Mouse (Mus musculus): Measurements from ENCODE around the gene Unc13b.

GRCm38 (mm10) chr4:43309696-43310338 lies 251.1 kb downstream of the Unc13b start:
- TF ChIP-seq TCF3 (IDR thresholded peaks at IDR 0.05; ENCODE audit: insufficient read length, low read depth) (no peak), CEBPB (IDR thresholded peaks at IDR 0.05; ENCODE audit: insufficient read depth, poor library complexity, severe bottlenecking) (no peak), POLR2AphosphoS2 (IDR thresholded peaks at IDR 0.05; ENCODE audit: insufficient read length, low read depth) (no peak), POLR2A (IDR thresholded peaks at IDR 0.05; ENCODE audit: insufficient read length, low read depth) (no peak)
